Mouse (Mus musculus) brown adipose tissue, adult 24 weeks (tissue): Measurements from ENCODE around the gene Dab1. TPM values are rescaled to one million over a fixed set of nuclear protein-coding genes. Genes with fewer than 3 reads are reported as not detected.

Experiments used
- H3K27ac ChIP-seq: fragments of 200-500 bp; replicated peaks from 2 replicates; pipeline ENCODE4 v1.5.1; 2012; ENCODE audit warnings: low read depth, mild to moderate bottlenecking, low read length
- H3K4me1 ChIP-seq: fragments of 200-500 bp; 2 replicates; pipeline ENCODE4 v1.6.1; 2012; ENCODE audit warnings: low read length, mixed read lengths; ENCODE audit not compliant: control insufficient read depth, insufficient read depth, insufficient read length
- H3K4me3 ChIP-seq: fragments of 200-500 bp; 2 replicates; pipeline ENCODE4 v1.5.1; 2012; ENCODE audit warnings: low read depth, mild to moderate bottlenecking, low read length, moderate library complexity; ENCODE audit not compliant: insufficient read depth
- polyA plus RNA-seq: library from polyadenylated mRNA; stranded (reverse); fragments of >200 nt; gene quantifications from 2 replicates; pipeline ENCODE4 v1.2.4, GENCODE M21; 2012; ENCODE audit not compliant: missing spikeins, insufficient read depth, insufficient read length

Dab1 gene
- polyA plus RNA-seq, 1 experiment, result not detected

DNA sequence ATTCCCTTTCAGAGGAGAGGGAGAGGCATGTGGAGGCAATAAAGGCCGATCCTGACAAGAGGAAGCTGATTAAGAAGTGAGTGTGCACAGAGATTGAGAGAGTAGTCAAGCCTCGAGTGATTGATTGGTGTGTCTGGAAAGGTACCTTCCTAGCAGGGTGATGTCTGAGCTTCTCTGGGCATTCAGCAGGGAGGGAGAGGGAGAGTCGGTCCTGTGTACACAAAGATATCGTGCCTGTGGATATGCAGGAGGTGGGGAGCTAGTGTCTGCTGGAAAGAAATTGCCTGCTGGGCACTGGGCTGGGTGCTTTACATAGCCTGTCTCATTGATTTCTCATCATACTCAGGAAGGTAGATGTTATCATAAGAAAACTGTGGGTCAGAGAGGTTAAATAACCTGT is 420.4 kb downstream of the Dab1 start:
- H3K27ac ChIP-seq, result no peak overlapping the region
- no peak overlapping the region for H3K4me3 ChIP-seq

DNA sequence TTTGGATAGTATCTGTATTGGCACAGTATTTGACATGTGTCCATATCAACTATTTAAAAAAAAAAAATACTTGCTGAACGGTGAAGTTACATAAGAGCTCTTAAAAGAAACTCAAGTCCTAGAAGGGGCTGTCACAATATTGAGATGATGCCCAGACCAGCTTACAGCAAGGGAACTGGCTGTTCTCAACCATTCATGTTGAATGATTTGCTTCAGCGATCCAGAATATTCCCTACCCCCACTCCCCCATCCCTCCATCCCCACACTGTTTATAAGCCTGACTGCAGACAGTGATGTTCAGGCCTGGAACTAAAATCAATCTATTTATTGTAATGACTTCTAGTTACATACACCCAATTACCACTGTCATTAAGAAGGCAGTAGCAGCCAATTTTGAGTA is 424.3 kb downstream of the Dab1 start:
- Histone ChIP-seq H3K4me1 (no peaks in the 10 kb centered on the region), H3K27ac (no peak overlapping the region), H3K4me3 (no peak overlapping the region)

More for the DNA sequence above, 420.4 kb downstream of the Dab1 start:
- H3K4me1 ChIP-seq, result no peaks in the 10 kb centered on the region

GRCm38 (mm10) chr4:104044634-104045033 is 425.5 kb downstream of the Dab1 start:
- H3K27ac ChIP-seq, result no peak overlapping the region
- H3K4me3 ChIP-seq, result no peak overlapping the region
- H3K4me1 ChIP-seq, result no peaks in the 10 kb centered on the region

DNA sequence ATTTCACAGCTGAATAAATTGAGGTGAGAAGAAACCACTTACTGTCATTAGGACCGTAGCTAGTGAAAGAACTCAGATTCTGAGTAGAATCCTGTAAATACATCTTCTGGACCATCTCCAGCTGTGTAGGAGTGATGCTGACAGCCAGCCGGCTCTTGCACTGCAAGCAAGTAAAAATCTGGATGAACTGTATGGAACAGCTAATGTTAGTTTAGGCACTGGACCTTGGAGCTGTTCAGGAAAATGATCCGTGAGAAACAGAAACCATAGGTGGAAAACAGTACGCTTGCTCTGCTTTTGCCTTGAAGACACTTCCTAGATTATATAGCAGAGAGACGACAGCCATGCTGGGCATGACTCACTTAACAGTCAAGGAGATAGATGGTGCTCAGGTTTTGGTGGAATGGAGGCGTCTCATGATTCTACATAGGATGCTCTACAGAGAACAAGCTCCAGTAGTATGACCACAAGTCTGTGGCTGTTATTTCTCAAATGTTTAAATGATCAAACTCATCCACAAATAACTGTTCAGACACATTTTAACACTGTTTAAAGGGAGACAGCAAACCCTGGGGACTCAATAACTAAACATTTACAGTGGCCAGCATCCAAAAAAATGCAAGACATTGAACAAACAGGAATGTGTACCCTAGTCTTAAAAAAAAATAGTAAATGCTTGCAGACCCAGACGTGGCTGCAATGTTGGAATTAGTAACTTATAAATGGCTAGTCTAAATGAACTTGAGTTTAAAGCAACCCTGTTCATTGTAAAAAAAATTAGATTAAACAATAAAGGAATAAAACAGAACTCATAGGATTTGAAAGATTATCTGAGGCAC is 429.0 kb downstream of the Dab1 start:
- Histone ChIP-seq H3K27ac (no peak overlapping the region), H3K4me1 (no peaks in the 10 kb centered on the region), H3K4me3 (no peak overlapping the region)

DNA sequence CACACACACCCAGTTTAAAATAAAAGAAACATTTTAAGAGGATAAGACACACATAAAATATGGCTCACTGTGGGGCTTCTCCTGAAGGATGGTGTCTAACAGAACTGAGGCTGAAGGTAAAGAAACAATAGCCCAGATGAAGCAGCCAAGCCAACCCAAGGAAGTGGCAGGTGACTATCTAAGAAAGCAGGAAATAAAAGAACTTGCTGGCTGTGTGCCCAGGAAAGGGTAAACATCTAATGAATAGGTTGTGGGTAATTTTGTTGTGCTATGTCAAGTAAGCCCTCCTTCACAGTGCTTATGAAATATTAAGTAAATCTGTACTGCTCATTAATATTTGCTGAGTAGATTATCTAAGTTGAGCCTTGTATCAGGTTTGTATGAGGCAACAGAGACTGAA is 438.0 kb downstream of the Dab1 start:
- no peak overlapping the region for H3K27ac ChIP-seq
- no peaks in the 10 kb centered on the region for H3K4me1 ChIP-seq
- no peak overlapping the region for H3K4me3 ChIP-seq

- no peaks in the 10 kb centered on the region for H3K4me1 ChIP-seq
- H3K27ac ChIP-seq, result no peak overlapping the region
- H3K4me3 ChIP-seq, result no peak overlapping the region
Observed at GRCm38 (mm10) chr4:104059569-104059968, 440.4 kb downstream of the Dab1 start.

GRCm38 (mm10) chr4:104062356-104062755 is 443.2 kb downstream of the Dab1 start:
- no peak overlapping the region for H3K27ac ChIP-seq
- H3K4me1 ChIP-seq, result no peaks in the 10 kb centered on the region
- H3K4me3 ChIP-seq, result no peak overlapping the region

- Histone ChIP-seq H3K4me1 (no peaks in the 10 kb centered on the region), H3K4me3 (no peak overlapping the region), H3K27ac (no peak overlapping the region)
Observed at GRCm38 (mm10) chr4:104066901-104067300, 447.7 kb downstream of the Dab1 start.

GRCm38 (mm10) chr4:104067748-104068147 is 448.6 kb downstream of the Dab1 start:
- H3K4me3 ChIP-seq, result no peak overlapping the region
- H3K27ac ChIP-seq, result no peak overlapping the region

GRCm38 (mm10) chr4:104071296-104071695 is 452.1 kb downstream of the Dab1 start:
- Histone ChIP-seq H3K27ac (no peak overlapping the region), H3K4me1 (no peaks in the 10 kb centered on the region), H3K4me3 (no peak overlapping the region)

More at GRCm38 (mm10) chr4:104067748-104068147, 448.6 kb downstream of the Dab1 start:
- H3K4me1 ChIP-seq, result no peaks in the 10 kb centered on the region

- Histone ChIP-seq H3K4me1 (no peaks in the 10 kb centered on the region), H3K27ac (no peak overlapping the region), H3K4me3 (no peak overlapping the region)
Observed at GRCm38 (mm10) chr4:104073920-104074459, 454.8 kb downstream of the Dab1 start.

DNA sequence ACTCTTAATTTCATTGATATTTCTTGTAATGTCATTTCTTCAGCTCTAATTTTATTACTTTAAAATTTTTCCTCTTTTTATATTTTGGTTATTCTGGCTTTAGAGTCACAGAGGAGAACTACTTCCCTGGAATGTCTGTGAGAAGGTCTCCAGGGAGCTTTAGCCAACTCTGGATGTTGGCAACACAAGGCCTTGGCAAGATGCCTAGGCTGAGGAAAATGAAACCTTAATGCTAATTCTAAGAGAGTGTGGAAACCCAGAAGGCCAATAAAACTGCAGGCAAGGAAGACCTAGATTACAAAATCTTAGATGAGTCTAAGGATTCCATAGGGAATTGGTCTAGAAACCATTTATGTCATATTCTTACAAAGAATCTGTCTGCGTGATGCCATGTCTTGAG is 458.6 kb downstream of the Dab1 start:
- H3K4me1 ChIP-seq, result no peaks in the 10 kb centered on the region
- no peak overlapping the region for H3K4me3 ChIP-seq
- H3K27ac ChIP-seq, result no peak overlapping the region

DNA sequence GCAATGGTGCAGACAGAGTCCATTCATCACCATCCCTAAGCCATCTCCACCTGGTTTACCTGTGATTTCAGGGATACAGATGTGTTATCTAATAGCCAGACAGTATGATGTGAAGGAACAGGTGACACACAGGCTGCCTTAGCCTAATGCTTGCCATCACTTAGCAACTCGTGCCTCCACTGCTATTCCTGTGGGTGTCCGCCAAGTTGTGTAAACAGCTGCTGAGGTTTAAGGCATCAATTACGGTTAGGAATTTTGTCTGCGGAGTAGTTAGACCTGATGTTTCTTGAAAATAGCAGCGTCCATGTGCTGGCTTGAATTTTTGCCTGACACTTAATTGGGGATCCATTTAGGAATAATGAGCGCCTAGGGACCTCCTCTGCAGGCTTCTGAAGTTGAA is 487.1 kb downstream of the Dab1 start:
- H3K4me3 ChIP-seq, result no peak overlapping the region
- H3K27ac ChIP-seq, result no peak overlapping the region
- H3K4me1 ChIP-seq, result no peaks in the 10 kb centered on the region

GRCm38 (mm10) chr4:104111614-104112013 is 492.5 kb downstream of the Dab1 start:
- no peak overlapping the region for H3K27ac ChIP-seq
- no peak overlapping the region for H3K4me3 ChIP-seq
- no peaks in the 10 kb centered on the region for H3K4me1 ChIP-seq

DNA sequence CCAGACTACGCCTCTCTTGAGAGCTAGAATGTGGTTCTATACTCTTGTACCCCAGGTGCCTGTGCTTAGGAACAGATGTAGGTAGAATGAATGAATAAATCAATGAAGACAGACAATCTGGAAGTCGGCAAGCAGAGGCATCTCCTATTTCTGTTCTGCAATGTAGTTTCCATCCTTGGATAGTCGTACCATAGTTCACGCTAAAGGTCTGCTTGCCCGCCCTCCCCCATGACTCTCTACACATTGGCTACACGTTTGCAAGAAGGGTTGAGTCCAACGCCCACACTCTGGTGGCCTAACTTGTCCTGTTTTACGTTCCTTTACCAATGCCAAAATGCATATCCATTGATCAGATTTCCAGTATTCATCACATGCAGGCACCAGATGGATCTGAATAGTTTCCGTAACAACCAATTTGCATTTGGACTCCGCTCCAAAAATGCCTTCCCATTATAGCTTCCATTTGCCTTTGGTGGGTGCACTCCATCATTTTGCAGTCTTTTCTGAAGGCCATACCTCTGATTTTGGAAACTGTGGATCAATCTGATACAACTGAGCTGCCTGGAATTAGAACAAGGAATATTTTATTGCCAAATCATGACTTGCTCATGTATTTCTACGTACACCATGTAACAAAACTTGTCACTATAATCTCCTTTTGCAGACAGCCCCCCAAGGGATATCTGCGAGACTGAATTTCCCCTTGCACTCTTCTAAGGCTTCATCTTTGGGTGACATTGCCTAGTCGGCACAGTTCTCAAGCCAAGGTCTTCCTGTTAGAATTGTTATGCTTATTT is 494.2 kb downstream of the Dab1 start:
- Histone ChIP-seq H3K27ac (no peak overlapping the region), H3K4me1 (no peaks in the 10 kb centered on the region), H3K4me3 (no peak overlapping the region)
